Mouse (Mus musculus): ENCODE results near the gene Zfp950.

DNA sequence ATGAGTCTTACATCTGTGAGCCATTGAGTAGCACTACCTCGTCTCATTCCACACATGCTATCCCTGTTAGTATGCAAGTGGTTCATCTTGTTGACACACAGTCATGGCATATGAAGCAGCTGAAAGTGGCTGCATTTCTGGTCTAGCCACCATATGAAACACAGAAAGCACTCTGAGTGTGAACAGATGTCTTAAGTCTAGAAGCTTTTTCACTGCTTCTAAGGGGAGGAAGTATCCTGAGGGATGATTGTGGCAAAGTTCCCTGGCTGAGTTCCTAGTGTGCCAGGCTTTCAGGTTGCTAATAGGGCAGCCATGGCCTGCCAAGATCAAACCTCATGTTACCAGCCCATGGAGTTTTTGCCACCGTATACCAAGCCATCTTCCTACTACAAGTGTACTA lies 92.0 kb downstream of the Zfp950 start:
- TF ChIP-seq POLR2A (IDR thresholded peaks at IDR 0.05; ENCODE audit: control insufficient read depth, extremely low read depth, insufficient read depth, low read length, poor library complexity) (no peak), CTCF (IDR thresholded peaks at IDR 0.05; ENCODE audit: borderline replicate concordance, control insufficient read depth, extremely low read depth, insufficient read depth, low read length, poor library complexity) (no peak)
